Mouse (Mus musculus): ENCODE data around the gene A1bg. TPM values are rescaled to one million over a fixed set of nuclear protein-coding genes. Genes with fewer than 3 reads are reported as not detected.

Gene A1bg
- total and polyA plus RNA-seq, 2 experiments from 2014 or later: not detected

- ATAC-seq (no peak), DNase-seq (no peak)
- H3K4me3 ChIP-seq (ENCODE audit: low read depth, low read length): no peak overlapping the region
- no peak overlapping the region for H3K4me2 ChIP-seq (ENCODE audit: low read depth)
- no peaks in the 10 kb centered on the region for H3K27me3 ChIP-seq (ENCODE audit: insufficient read depth, low read length)
- H3K27ac ChIP-seq (ENCODE audit: low read depth, low read length): no peak overlapping the region
- no peaks in the 10 kb centered on the region for H3K4me1 ChIP-seq (ENCODE audit: insufficient read depth)
- H3K9ac ChIP-seq: no peak overlapping the region
- 94% methylated on average over 2 of the region's 2 CpGs for WGBS
- H3K9me3 ChIP-seq (ENCODE audit: low read length): no peaks in the 10 kb centered on the region
- no peak for TF ChIP-seq CTCF (IDR thresholded peaks at IDR 0.05; ENCODE audit: low read depth)
- H3K36me3 ChIP-seq (ENCODE audit: insufficient read depth): no peaks in the 10 kb centered on the region
These were observed 26.8 kb downstream of the A1bg start for GRCm38 (mm10) chr15:60896040-60896439.

DNA sequence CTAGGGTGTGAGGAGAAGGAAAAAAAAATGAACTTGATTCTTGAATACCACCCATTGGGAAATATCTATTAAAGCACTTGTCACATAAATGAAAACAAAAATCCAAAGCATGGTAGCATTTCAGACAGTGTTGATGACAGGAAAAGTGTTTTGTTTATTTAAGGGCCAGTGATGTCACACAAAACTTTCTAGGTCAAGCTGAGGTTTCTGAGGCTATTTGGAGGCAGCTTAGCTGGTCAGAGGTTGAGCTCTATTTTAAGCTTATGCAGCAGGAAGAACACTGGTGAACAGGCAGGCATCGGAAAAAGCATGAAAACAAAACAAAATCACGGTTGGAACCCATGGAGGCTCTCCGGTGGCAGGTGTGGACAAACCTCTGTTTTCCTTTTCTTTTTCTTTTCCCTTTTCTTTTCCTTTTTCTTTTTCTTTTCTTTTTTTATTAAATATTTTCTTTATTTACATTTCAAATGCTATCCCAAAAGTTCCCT lies 29.8 kb downstream of the A1bg start:
- Histone ChIP-seq H3K27me3 (ENCODE audit: insufficient read depth, low read length) (no peaks in the 10 kb centered on the region), H3K4me3 (ENCODE audit: low read depth, low read length) (no peak overlapping the region), H3K9me3 (ENCODE audit: low read length) (no peaks in the 10 kb centered on the region), H3K4me1 (ENCODE audit: insufficient read depth) (no peaks in the 10 kb centered on the region), H3K9ac (no peak overlapping the region), H3K4me2 (ENCODE audit: low read depth) (no peak overlapping the region), H3K27ac (ENCODE audit: low read depth, low read length) (no peak overlapping the region), H3K36me3 (ENCODE audit: insufficient read depth) (no peaks in the 10 kb centered on the region)
- TF ChIP-seq CTCF (IDR thresholded peaks at IDR 0.05; ENCODE audit: low read depth): no peak
- ATAC-seq: no peak
- WGBS: 70% methylated on average over 3 of the region's 3 CpGs
- DNase-seq: no peak

GRCm38 (mm10) chr15:60888724-60889123 lies 34.1 kb downstream of the A1bg start:
- 91% methylated on average over 2 of the region's 2 CpGs for WGBS

DNA sequence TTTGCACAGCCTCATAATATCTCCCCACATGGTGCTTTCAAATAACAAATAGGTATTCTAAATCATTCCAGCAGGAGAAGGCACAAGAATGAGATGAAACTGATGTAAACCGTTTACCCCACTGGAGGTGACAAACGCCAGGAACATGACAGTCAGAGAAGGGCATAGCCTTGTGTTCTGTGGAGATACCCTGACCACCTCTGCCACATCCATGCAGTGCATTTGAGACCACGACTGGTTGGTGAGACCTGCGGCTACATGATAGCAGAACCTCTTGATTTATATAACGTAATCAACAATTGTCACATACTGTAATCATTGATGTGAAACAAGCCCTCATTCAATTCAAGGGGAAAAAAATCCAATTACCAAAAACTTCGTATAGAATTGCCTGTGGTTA lies 47.1 kb downstream of the A1bg start:
- Histone ChIP-seq H3K9ac (no peak overlapping the region), H3K36me3 (ENCODE audit: insufficient read depth) (no peaks in the 10 kb centered on the region), H3K27ac (ENCODE audit: low read depth, low read length) (no peak overlapping the region), H3K4me1 (ENCODE audit: insufficient read depth) (no peaks in the 10 kb centered on the region), H3K9me3 (ENCODE audit: low read length) (no peaks in the 10 kb centered on the region), H3K4me2 (ENCODE audit: low read depth) (no peak overlapping the region), H3K27me3 (ENCODE audit: insufficient read depth, low read length) (no peaks in the 10 kb centered on the region), H3K4me3 (ENCODE audit: low read depth, low read length) (no peak overlapping the region)
- ATAC-seq: no peak
- DNase-seq: no peak
- WGBS: 87% methylated on average over 6 of the region's 6 CpGs
- no peak for TF ChIP-seq CTCF (IDR thresholded peaks at IDR 0.05; ENCODE audit: low read depth)

More at GRCm38 (mm10) chr15:60888724-60889123, 34.1 kb downstream of the A1bg start:
- Histone ChIP-seq H3K27me3 (ENCODE audit: insufficient read depth, low read length) (no peaks in the 10 kb centered on the region), H3K4me1 (ENCODE audit: insufficient read depth) (no peaks in the 10 kb centered on the region), H3K9me3 (ENCODE audit: low read length) (no peaks in the 10 kb centered on the region), H3K27ac (ENCODE audit: low read depth, low read length) (no peak overlapping the region), H3K4me3 (ENCODE audit: low read depth, low read length) (no peak overlapping the region), H3K9ac (no peak overlapping the region), H3K36me3 (ENCODE audit: insufficient read depth) (no peaks in the 10 kb centered on the region), H3K4me2 (ENCODE audit: low read depth) (no peak overlapping the region)
- ATAC-seq: no peak
- no peak for DNase-seq
- TF ChIP-seq CTCF (IDR thresholded peaks at IDR 0.05; ENCODE audit: low read depth): no peak

GRCm38 (mm10) chr15:60862417-60862816 lies 60.4 kb downstream of the A1bg start:
- no peak overlapping the region for H3K9ac ChIP-seq

DNA sequence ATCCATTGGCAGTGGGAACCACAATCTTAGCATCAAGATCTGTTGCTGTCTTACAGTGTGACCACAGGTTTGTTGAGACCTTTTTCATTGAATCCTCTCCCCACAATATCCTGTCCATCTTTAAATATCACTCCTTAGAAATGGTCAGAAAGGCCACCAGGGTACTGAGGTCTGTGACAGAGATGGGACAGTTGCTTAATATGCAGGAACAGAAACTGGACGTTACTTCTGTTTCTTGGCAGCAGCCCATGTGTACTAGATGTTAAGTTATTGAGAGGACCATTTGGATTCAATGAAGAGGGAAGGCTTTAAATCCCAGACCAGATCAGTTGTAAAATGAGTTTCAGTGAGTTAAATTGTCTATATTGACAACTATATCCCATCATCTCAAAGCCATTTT lies 67.7 kb downstream of the A1bg start:
- no peak overlapping the region for H3K27ac ChIP-seq (ENCODE audit: low read depth, low read length)
- H3K4me3 ChIP-seq (ENCODE audit: low read depth, low read length): no peak overlapping the region
- H3K36me3 ChIP-seq (ENCODE audit: insufficient read depth): no peaks in the 10 kb centered on the region
- H3K9ac ChIP-seq: no peak overlapping the region
- ATAC-seq (no peak), DNase-seq (no peak)
- no peak overlapping the region for H3K4me2 ChIP-seq (ENCODE audit: low read depth)
- no peaks in the 10 kb centered on the region for H3K4me1 ChIP-seq (ENCODE audit: insufficient read depth)
- H3K9me3 ChIP-seq (ENCODE audit: low read length): no peaks in the 10 kb centered on the region
- no peaks in the 10 kb centered on the region for H3K27me3 ChIP-seq (ENCODE audit: insufficient read depth, low read length)
- no peak for TF ChIP-seq CTCF (IDR thresholded peaks at IDR 0.05; ENCODE audit: low read depth)
- WGBS: 61% methylated on average over 1 of the region's 1 CpGs

More at GRCm38 (mm10) chr15:60862417-60862816, 60.4 kb downstream of the A1bg start:
- Histone ChIP-seq H3K9me3 (ENCODE audit: low read length) (no peaks in the 10 kb centered on the region), H3K36me3 (ENCODE audit: insufficient read depth) (no peaks in the 10 kb centered on the region), H3K27ac (ENCODE audit: low read depth, low read length) (no peak overlapping the region), H3K27me3 (ENCODE audit: insufficient read depth, low read length) (no peaks in the 10 kb centered on the region), H3K4me3 (ENCODE audit: low read depth, low read length) (no peak overlapping the region), H3K4me2 (ENCODE audit: low read depth) (no peak overlapping the region), H3K4me1 (ENCODE audit: insufficient read depth) (no peaks in the 10 kb centered on the region)
- WGBS: 81% methylated on average over 3 of the region's 3 CpGs
- DNase-seq (no peak), ATAC-seq (no peak)
- TF ChIP-seq CTCF (IDR thresholded peaks at IDR 0.05; ENCODE audit: low read depth): no peak

DNA sequence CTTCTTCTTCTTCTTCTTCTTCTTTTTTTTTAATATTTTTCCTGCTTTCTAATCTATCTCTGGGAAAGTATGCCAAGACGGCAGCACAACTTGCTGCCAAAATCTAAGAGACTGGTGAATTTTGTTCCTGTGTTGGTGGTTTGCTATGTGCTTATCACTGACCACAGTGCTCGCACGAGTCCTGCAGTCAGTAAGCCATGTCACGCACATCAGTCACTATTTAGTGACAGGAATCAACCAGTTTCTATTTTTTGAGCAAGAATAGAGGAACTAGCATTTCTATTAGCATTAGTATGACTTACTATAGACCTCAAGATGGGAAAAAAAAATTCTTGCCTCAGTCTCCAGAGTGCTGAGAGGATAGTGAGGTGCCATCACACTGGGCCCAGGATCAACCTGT lies 68.7 kb downstream of the A1bg start:
- no peak for TF ChIP-seq CTCF (IDR thresholded peaks at IDR 0.05; ENCODE audit: low read depth)
- 86% methylated on average over 4 of the region's 4 CpGs for WGBS
- Histone ChIP-seq H3K27me3 (ENCODE audit: insufficient read depth, low read length) (no peaks in the 10 kb centered on the region), H3K36me3 (ENCODE audit: insufficient read depth) (no peaks in the 10 kb centered on the region), H3K9ac (no peak overlapping the region), H3K27ac (ENCODE audit: low read depth, low read length) (no peak overlapping the region), H3K4me3 (ENCODE audit: low read depth, low read length) (no peak overlapping the region), H3K4me2 (ENCODE audit: low read depth) (no peak overlapping the region), H3K4me1 (ENCODE audit: insufficient read depth) (no peaks in the 10 kb centered on the region), H3K9me3 (ENCODE audit: low read length) (no peaks in the 10 kb centered on the region)
- DNase-seq: no peak
- no peak for ATAC-seq

Measured in forebrain, postnatal 0 days (tissue).